Comparison of ENCODE assay signal across 21 mouse cellular contexts in the genomic region with DNA sequence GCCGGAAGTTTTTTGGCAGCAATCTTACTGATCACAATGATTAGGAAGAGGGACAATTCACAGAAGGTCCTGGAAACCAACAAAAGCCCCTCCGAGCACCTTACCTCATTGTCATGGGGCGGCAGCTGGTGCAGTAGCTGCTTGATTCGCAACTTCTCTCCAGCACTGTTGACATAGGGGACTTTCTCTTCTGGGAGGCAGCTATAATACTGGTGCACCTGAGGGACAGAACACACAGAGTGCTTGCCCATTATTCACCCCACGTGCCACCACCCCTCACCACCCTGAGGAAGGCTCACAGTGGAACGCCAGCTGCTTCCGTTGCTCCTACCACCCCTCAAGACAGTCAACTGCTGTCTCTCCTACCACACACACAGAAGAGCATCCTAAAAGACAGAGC.
"Had no signal": no experiment of that assay in that cellular context is flagged by ENCODE, and none has a peak within 500 bp of the region (broad histone marks: within the 10 kb centered on the region; RNA-seq: fewer than 3 reads in every experiment).

No protein-coding gene starts in this region.

- H3K36me3 ChIP-seq: liver, embryonic 12.5 days; liver, embryonic 15.5 days had no signal

- H3K27ac ChIP-seq: limb, embryonic 10.5 days; limb, embryonic 13.5 days; liver, embryonic 12.5 days; liver, embryonic 15.5 days; lung, embryonic 15.5 days; macrophage; midbrain, embryonic 13.5 days; neural tube, embryonic 13.5 days had no signal

- ATAC-seq: liver, embryonic 12.5 days; midbrain, embryonic 13.5 days; midbrain, embryonic 16.5 days had no signal

- H3K4me2 ChIP-seq: limb, embryonic 13.5 days; liver, embryonic 12.5 days; liver, embryonic 15.5 days; lung, embryonic 15.5 days; midbrain, embryonic 13.5 days; neural tube, embryonic 13.5 days had no signal

- H3K27me3 ChIP-seq: limb, embryonic 13.5 days; liver, embryonic 12.5 days; liver, embryonic 15.5 days; lung, embryonic 15.5 days; midbrain, embryonic 13.5 days; neural tube, embryonic 13.5 days had no signal

- DNase-seq: kidney, adult 18-20 months; kidney, adult 9 months; kidney, postnatal 14 days; kidney, postnatal 4 days; layer of hippocampus, adult 9-11 months; layer of hippocampus, postnatal 36 days; liver; lung, adult 18-20 months; lung, postnatal 14 days; thymus, adult 18-20 months; thymus, postnatal 36 days had no signal

- H3K4me1 ChIP-seq: liver, embryonic 12.5 days; liver, embryonic 15.5 days had no signal

- H3K4me3 ChIP-seq: limb, embryonic 10.5 days; limb, embryonic 13.5 days; liver, embryonic 12.5 days; liver, embryonic 15.5 days; lung, embryonic 15.5 days; midbrain, embryonic 13.5 days; myocyte; neural tube, embryonic 13.5 days had no signal

- H3K9ac ChIP-seq: limb, embryonic 13.5 days; liver, embryonic 12.5 days; liver, embryonic 15.5 days; lung, embryonic 15.5 days; midbrain, embryonic 13.5 days; neural tube, embryonic 13.5 days had no signal

- H3K9me3 ChIP-seq: limb, embryonic 10.5 days; limb, embryonic 13.5 days; liver, embryonic 12.5 days; liver, embryonic 15.5 days; lung, embryonic 15.5 days; midbrain, embryonic 13.5 days; neural tube, embryonic 13.5 days had no signal
